Mouse (Mus musculus): Measurements from ENCODE around the gene Dpy19l1. TPM values are rescaled to one million over a fixed set of nuclear protein-coding genes. Genes with fewer than 3 reads are reported as not detected.
A peak's percentile ranks its signal among the peaks of the same experiment; 100 is the strongest.

Gene Dpy19l1
- total RNA-seq, 2 experiments from 2014 or later: 23.0 to 60.2 TPM

- no peak for DNase-seq (ENCODE audit: low spot score in 2 of 2)
Observed at GRCm38 (mm10) chr9:24473824-24474223, 29.1 kb downstream of the Dpy19l1 start.

GRCm38 (mm10) chr9:24472514-24472913 is 30.4 kb downstream of the Dpy19l1 start:
- DNase-seq (ENCODE audit: low spot score in 2 of 2): no peak

- DNase-seq (ENCODE audit: low spot score in 2 of 2): peak in 1 of 2 experiments; percentile 29
Observed at GRCm38 (mm10) chr9:24470166-24470565, 32.8 kb downstream of the Dpy19l1 start.

GRCm38 (mm10) chr9:24467186-24467585 is 35.8 kb downstream of the Dpy19l1 start:
- DNase-seq (ENCODE audit: low spot score in 2 of 2): no peak

GRCm38 (mm10) chr9:24466649-24467048 is 36.3 kb downstream of the Dpy19l1 start:
- no peak for DNase-seq (ENCODE audit: low spot score in 2 of 2)

- no peak for DNase-seq (ENCODE audit: low spot score in 2 of 2)
Observed at GRCm38 (mm10) chr9:24461379-24461961, 41.5 kb downstream of the Dpy19l1 start.

GRCm38 (mm10) chr9:24453833-24454232 is 49.1 kb downstream of the Dpy19l1 start:
- no peak for DNase-seq (ENCODE audit: low spot score in 2 of 2)

GRCm38 (mm10) chr9:24450976-24451375 is 52.0 kb downstream of the Dpy19l1 start:
- no peak for DNase-seq (ENCODE audit: low spot score in 2 of 2)

- DNase-seq (ENCODE audit: low spot score in 2 of 2): no peak
Observed at GRCm38 (mm10) chr9:24450524-24450923, 52.4 kb downstream of the Dpy19l1 start.

GRCm38 (mm10) chr9:24434901-24435300 is 68.0 kb downstream of the Dpy19l1 start:
- DNase-seq (ENCODE audit: low spot score in 2 of 2): no peak

- no peak for DNase-seq (ENCODE audit: low spot score in 2 of 2)
Observed at GRCm38 (mm10) chr9:24429721-24430120, 73.2 kb downstream of the Dpy19l1 start.

GRCm38 (mm10) chr9:24425679-24426078 is 77.3 kb downstream of the Dpy19l1 start:
- DNase-seq (ENCODE audit: low spot score in 2 of 2): no peak

- DNase-seq (ENCODE audit: low spot score in 2 of 2): no peak
Observed at GRCm38 (mm10) chr9:24423241-24423640, 79.7 kb downstream of the Dpy19l1 start.

GRCm38 (mm10) chr9:24421888-24422287 is 81.1 kb downstream of the Dpy19l1 start:
- no peak for DNase-seq (ENCODE audit: low spot score in 2 of 2)

GRCm38 (mm10) chr9:24421221-24421620 is 81.7 kb downstream of the Dpy19l1 start:
- no peak for DNase-seq (ENCODE audit: low spot score in 2 of 2)

GRCm38 (mm10) chr9:24420144-24420543 is 82.8 kb downstream of the Dpy19l1 start:
- no peak for DNase-seq (ENCODE audit: low spot score in 2 of 2)

- no peak for DNase-seq (ENCODE audit: low spot score in 2 of 2)
Observed at GRCm38 (mm10) chr9:24418281-24418680, 84.7 kb downstream of the Dpy19l1 start.

GRCm38 (mm10) chr9:24411483-24411882 is 91.5 kb downstream of the Dpy19l1 start:
- DNase-seq (ENCODE audit: low spot score in 2 of 2): no peak

- no peak for DNase-seq (ENCODE audit: low spot score in 2 of 2)
Observed at GRCm38 (mm10) chr9:24410439-24410838, 92.5 kb downstream of the Dpy19l1 start.

- DNase-seq (ENCODE audit: low spot score in 2 of 2): no peak
Observed at GRCm38 (mm10) chr9:24407992-24408391, 94.9 kb downstream of the Dpy19l1 start.

GRCm38 (mm10) chr9:24394146-24394545 is 108.8 kb downstream of the Dpy19l1 start:
- no peak for DNase-seq (ENCODE audit: low spot score in 2 of 2)

- no peak for DNase-seq (ENCODE audit: low spot score in 2 of 2)
Observed at GRCm38 (mm10) chr9:24390807-24391370, 112.1 kb downstream of the Dpy19l1 start.

GRCm38 (mm10) chr9:24387230-24387629 is 115.7 kb downstream of the Dpy19l1 start:
- no peak for DNase-seq (ENCODE audit: low spot score in 2 of 2)
